ENCODE assay signal across 8 mouse cellular contexts in genomic region chr19:6871574-6872271, GRCm38 (mm10). TPM values are rescaled to one million over a fixed set of nuclear protein-coding genes. Genes with fewer than 3 reads are reported as not detected.
DNase-seq lines count a peak whose midpoint lies in the region; ATAC-seq and TF ChIP-seq lines count a peak whose summit lies in the region.

No protein-coding gene starts in this region.

- no peak overlapping the region for H3K4me3 ChIP-seq in spleen, adult 2 months (ENCODE audit: extremely low read depth, insufficient read depth, insufficient read length)

- TF ChIP-seq POLR2A in spleen, adult 2 months (IDR thresholded peaks at IDR 0.05; ENCODE audit: low read depth, low read length), result no peak

- H3K27me3 ChIP-seq in spleen, adult 2 months (ENCODE audit: control insufficient read depth, insufficient read depth, low read length), result no peaks in the 10 kb centered on the region

- peak; percentile 59; the same call in 1 of the 2 replicates for TF ChIP-seq CTCF in spleen, adult 2 months (IDR thresholded peaks at IDR 0.05; ENCODE audit: extremely low read depth, insufficient read depth, insufficient read length, insufficient replicate concordance)

- ATAC-seq in frontal cortex, adult (ENCODE audit: low TSS enrichment), result no peak

- H3K27ac ChIP-seq in spleen, adult 2 months (ENCODE audit: insufficient read depth, low read length), result peak overlapping the region; percentile 28

- WGBS in spleen, adult 2 months, result 30% methylated on average over 5 of the region's 5 CpGs

- DNase-seq in spleen, adult 2 months (ENCODE audit: low read depth in 1 of 2, low spot score in 2 of 2), result peak; percentile 45 to 50
- DNase-seq in spleen, adult 12 weeks (ENCODE audit: low spot score), result no peak
- peak; percentile 48 for DNase-seq in c-Kit-positive CD71-negative TER-119-negative erythroid progenitor cells, embryonic 14.5 days (ENCODE audit: low read depth)
- DNase-seq in kidney, postnatal 10 days, result peak; percentile 81
- peak; percentile 48 for DNase-seq in retina, embryonic 14.5 days (ENCODE audit: low spot score)
- no peak for DNase-seq in cerebellum, adult 9-11 months
- DNase-seq in frontal cortex, adult 2 months (ENCODE audit: extremely low spot score in 1 of 2, low spot score in 1 of 2), result no peak

- peaks cover 19% of the 10 kb centered on the region; the same call in 1 of the 2 replicates for H3K4me1 ChIP-seq in spleen, adult 2 months (ENCODE audit: control insufficient read depth, insufficient read depth, insufficient read length)

- H3K36me3 ChIP-seq in spleen, adult 2 months (ENCODE audit: control insufficient read depth, insufficient read depth, low read length), result no peaks in the 10 kb centered on the region

RNA-seq across cellular contexts. Expression of gene Ccdc88b, which starts 13.7 kb away (rescaled TPM):
- 82.5 and 106 TPM in 2 replicates for polyA plus RNA-seq in spleen, adult 2 months (2012; rRNA removed)
- 2.5 and 3.8 TPM in 2 replicates for polyA plus RNA-seq in frontal cortex, adult 2 months (2012; rRNA removed)

RNA-seq across cellular contexts. Expression of gene Rps6ka4, which starts 31.3 kb away (rescaled TPM):
- 26.7 and 31.8 TPM in 2 replicates for polyA plus RNA-seq in spleen, adult 2 months (2012; rRNA removed)
- polyA plus RNA-seq in frontal cortex, adult 2 months (2012; rRNA removed), result 34.1 and 36.9 TPM in 2 replicates

RNA-seq across cellular contexts. Expression of gene Trmt112, which starts 37.8 kb away (rescaled TPM):
- 135 and 150 TPM in 2 replicates for polyA plus RNA-seq in spleen, adult 2 months (2012; rRNA removed)
- 89.9 and 99.5 TPM in 2 replicates for polyA plus RNA-seq in frontal cortex, adult 2 months (2012; rRNA removed)

RNA-seq across cellular contexts. Expression of gene Prdx5, which starts 38.2 kb away (rescaled TPM):
- polyA plus RNA-seq in spleen, adult 2 months (2012; rRNA removed), result 54.6 and 59.4 TPM in 2 replicates
- 322 and 340 TPM in 2 replicates for polyA plus RNA-seq in frontal cortex, adult 2 months (2012; rRNA removed)

RNA-seq across cellular contexts. Expression of gene Esrra, which starts 49.9 kb away (rescaled TPM):
- 48.4 and 53.7 TPM in 2 replicates for polyA plus RNA-seq in spleen, adult 2 months (2012; rRNA removed)
- polyA plus RNA-seq in frontal cortex, adult 2 months (2012; rRNA removed), result 67.7 and 70.5 TPM in 2 replicates

Comparison
In these comparisons a context has a peak if more than half of its experiments do, and no peak if none do; other contexts are left out.
1. DNase-seq: peak in spleen, adult 2 months (2 of 2), c-Kit-positive CD71-negative TER-119-negative erythroid progenitor cells, embryonic 14.5 days (single experiment), kidney, postnatal 10 days (single experiment) and retina, embryonic 14.5 days (single experiment); none in spleen, adult 12 weeks (single experiment), cerebellum, adult 9-11 months (single experiment) and frontal cortex, adult 2 months (0 of 2).
2. RNA of gene Ccdc88b, which starts 13.7 kb away (polyA plus RNA-seq): 82.5 to 106 TPM in spleen, adult 2 months; 2.5 to 3.8 TPM in frontal cortex, adult 2 months; every median in the first group is over 10 times any median in the second.